Mouse (Mus musculus) splenic B cell, adult 2 months (primary cell): ENCODE data around the gene Pank1.
A peak's percentile ranks its signal among the peaks of the same experiment; 100 is the strongest.

Experiments
- DNase-seq: peaks from one replicate; pipeline ENCODE4 v3.0.0-alpha.2; 2011; ENCODE audit warnings: low read depth, low spot score
- H3K27me3 ChIP-seq: 2 replicates; pipeline ENCODE4 v1.6.1; 2012; ENCODE audit warnings: mild to moderate bottlenecking, low read length, moderate library complexity, mixed read lengths; ENCODE audit not compliant: control insufficient read depth, poor library complexity, insufficient read depth, severe bottlenecking
- H3K36me3 ChIP-seq: 2 replicates; pipeline ENCODE4 v1.6.1; 2012; ENCODE audit warnings: mild to moderate bottlenecking, low read length, moderate library complexity, mixed read lengths; ENCODE audit not compliant: control insufficient read depth, poor library complexity, insufficient read depth, severe bottlenecking

Pank1 gene

DNA sequence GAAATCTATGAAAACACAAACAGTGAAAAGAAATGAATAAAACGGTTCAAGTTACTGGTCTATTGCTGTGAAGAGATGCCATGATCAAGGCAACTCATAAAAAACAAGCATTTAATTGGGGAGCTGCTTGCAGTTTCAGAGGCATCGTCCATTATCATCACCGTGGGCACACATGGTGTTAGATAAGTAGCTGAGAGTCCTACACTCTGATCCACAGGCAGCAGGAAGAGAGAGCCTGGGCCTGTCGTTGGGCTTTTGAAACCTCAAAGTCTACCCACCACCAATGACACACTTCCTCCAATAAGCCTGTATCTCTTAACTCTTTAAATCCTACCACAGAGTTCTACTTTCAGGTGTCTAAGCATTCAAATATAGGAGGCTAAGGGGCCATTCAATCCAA is 15.8 kb upstream of the Pank1 start:
- no peaks in the 10 kb centered on the region for H3K27me3 ChIP-seq
- no peaks in the 10 kb centered on the region for H3K36me3 ChIP-seq
- DNase-seq, result no peak

GRCm38 (mm10) chr19:34891590-34891989 is 12.3 kb upstream of the Pank1 start:
- no peaks in the 10 kb centered on the region for H3K36me3 ChIP-seq
- DNase-seq, result no peak
- no peaks in the 10 kb centered on the region for H3K27me3 ChIP-seq

GRCm38 (mm10) chr19:34890981-34891380 is 11.7 kb upstream of the Pank1 start:
- Histone ChIP-seq H3K27me3 (no peaks in the 10 kb centered on the region), H3K36me3 (no peaks in the 10 kb centered on the region)
- no peak for DNase-seq

- no peak for DNase-seq
- H3K27me3 ChIP-seq, result no peaks in the 10 kb centered on the region
- H3K36me3 ChIP-seq, result no peaks in the 10 kb centered on the region
Measured at GRCm38 (mm10) chr19:34886324-34886723, 7.1 kb upstream of the Pank1 start.

DNA sequence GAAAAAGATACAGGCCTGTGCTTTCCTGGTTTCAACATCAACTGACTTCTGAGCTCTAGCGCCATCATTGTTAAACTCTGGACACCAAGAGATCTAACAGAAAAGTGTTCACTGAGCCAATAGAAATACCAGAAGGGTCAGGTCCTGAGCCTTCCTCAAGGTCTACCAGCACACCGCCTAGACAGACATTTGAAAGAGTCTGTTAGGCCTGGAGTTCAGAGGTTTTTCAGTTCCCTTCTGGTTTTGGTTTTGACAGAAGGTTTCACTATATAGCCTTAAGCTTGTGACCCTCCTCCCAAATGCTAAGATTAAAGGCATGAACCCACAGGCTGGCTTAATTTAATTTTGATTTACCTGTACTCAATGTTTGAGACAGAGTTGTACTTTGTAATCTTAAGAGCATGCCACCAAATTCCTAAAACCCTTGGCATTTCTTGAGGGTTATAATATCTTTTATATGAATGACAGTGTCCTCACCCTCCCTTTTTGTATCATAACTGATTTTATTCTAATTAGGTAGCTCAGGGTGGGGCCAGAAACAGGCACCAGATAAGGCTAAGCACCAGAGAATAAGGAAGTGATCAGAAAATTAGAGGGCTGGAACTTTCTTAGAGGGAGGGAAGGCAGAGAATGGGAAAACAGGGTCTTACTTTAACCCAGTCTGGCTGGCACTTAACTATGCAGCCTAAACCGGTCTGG is 4.4 kb upstream of the Pank1 start:
- Histone ChIP-seq H3K36me3 (no peaks in the 10 kb centered on the region), H3K27me3 (no peaks in the 10 kb centered on the region)
- DNase-seq, result peak; percentile 28

GRCm38 (mm10) chr19:34882443-34882842 is 3.2 kb upstream of the Pank1 start:
- DNase-seq, result no peak
- no peaks in the 10 kb centered on the region for H3K36me3 ChIP-seq
- H3K27me3 ChIP-seq, result no peaks in the 10 kb centered on the region

DNA sequence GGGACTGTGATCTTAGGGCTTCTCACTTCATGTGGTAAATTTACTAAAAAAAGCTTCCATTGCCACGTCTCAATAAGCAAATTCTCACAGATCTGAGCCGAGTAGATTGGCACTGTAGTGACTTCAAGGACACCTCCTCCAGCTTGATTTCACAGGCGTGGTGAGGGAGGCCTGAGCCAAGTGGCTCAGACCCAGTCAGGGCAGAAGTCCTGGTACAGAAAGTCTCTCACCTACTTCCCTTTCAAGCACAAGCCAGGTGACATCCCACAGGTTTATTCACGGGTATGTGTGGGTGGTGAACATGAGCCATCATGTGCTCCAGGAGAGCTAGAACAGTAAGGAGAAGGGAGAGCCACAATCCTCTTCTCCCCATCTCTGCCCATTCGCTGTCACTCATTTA is 1.9 kb upstream of the Pank1 start:
- no peaks in the 10 kb centered on the region for H3K36me3 ChIP-seq
- no peaks in the 10 kb centered on the region for H3K27me3 ChIP-seq
- no peak for DNase-seq

GRCm38 (mm10) chr19:34879624-34880023 is 369 bp upstream of the Pank1 start:
- H3K36me3 ChIP-seq, result no peaks in the 10 kb centered on the region
- peak; percentile 15 for DNase-seq
- no peaks in the 10 kb centered on the region for H3K27me3 ChIP-seq

DNA sequence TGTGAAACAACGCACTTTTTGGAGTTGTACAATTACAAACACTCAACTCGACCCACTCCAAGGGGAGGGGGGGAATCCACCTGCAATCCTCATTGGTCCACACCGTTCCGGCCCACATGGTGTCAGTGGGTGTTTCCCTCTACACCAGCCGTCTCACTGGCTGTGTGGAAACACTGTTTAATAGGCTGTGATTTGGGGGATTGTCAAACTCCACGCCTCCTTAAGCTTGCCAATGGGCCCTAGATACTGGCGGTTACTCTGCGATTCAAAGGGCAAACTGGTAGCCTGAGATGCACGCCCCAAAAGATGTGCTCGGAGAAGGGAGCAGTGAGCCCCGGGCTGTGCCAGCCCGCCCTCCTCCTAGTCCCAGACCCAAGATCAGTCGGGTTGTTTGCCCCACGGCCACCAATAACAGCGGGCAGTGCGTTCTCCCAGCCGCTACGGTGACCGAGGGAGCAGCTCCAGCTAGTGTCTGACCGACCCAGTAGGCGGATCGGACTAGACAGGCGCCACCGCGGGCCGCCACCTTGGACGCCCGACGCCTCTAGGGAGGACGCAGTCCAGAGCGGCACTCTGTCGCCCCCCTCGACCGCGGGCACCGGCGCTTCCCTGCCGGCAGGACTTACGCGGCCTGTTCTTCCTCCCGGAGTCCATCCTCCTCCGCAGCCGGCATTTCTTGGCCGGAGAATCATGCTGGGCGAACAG is 1.2 kb downstream of the Pank1 start:
- no peaks in the 10 kb centered on the region for H3K36me3 ChIP-seq
- peak; percentile 88 for DNase-seq
- no peaks in the 10 kb centered on the region for H3K27me3 ChIP-seq

DNA sequence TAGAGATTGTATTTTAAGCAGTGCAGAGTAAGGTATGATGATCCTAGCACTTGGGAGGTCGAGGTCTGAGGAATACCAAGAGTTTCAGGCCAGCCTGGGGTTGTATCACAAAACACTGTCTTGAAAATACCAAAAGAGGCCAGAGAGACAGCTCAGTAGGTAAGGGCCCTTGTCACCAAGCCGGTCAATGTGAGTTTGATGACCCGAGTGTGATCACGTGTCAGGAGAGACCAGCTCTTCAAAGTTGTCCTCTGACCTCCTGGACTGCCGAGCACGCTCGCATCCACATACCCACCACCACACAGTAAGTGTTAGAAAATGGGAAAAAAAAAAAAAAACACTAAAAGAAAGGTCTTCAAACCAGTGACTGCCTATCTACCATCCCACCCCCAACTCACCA is 2.6 kb downstream of the Pank1 start:
- no peak for DNase-seq
- no peaks in the 10 kb centered on the region for H3K36me3 ChIP-seq
- H3K27me3 ChIP-seq, result no peaks in the 10 kb centered on the region

- Histone ChIP-seq H3K27me3 (no peaks in the 10 kb centered on the region), H3K36me3 (no peaks in the 10 kb centered on the region)
- DNase-seq, result no peak
Measured at GRCm38 (mm10) chr19:34869375-34869774, 9.9 kb downstream of the Pank1 start.

GRCm38 (mm10) chr19:34868093-34868741 is 11.0 kb downstream of the Pank1 start:
- Histone ChIP-seq H3K27me3 (no peaks in the 10 kb centered on the region), H3K36me3 (no peaks in the 10 kb centered on the region)
- DNase-seq, result no peak

GRCm38 (mm10) chr19:34863737-34864136 is 15.5 kb downstream of the Pank1 start:
- H3K27me3 ChIP-seq, result no peaks in the 10 kb centered on the region
- H3K36me3 ChIP-seq, result no peaks in the 10 kb centered on the region
- DNase-seq, result no peak

- no peak for DNase-seq
- Histone ChIP-seq H3K27me3 (no peaks in the 10 kb centered on the region), H3K36me3 (no peaks in the 10 kb centered on the region)
Measured at GRCm38 (mm10) chr19:34856021-34856651, 23.1 kb downstream of the Pank1 start.

DNA sequence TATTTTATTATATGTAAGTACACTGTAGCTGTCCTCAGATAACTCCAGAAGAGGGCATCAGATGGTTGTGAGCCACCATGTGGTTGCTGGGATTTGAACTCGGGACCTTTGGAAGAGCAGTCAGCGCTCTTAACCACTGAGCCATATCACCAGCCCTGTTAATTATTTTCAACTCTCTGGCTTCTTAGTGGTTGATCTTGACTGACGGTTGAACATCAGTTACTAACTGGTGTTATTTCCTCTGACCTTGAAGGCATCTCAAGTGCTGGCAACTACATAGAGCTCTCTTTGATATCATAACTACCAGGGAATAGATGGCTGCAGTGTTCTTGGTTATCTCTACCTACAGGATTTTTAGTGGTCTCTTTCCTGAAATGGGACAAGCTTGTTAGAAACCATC is 28.1 kb downstream of the Pank1 start:
- Histone ChIP-seq H3K27me3 (no peaks in the 10 kb centered on the region), H3K36me3 (no peaks in the 10 kb centered on the region)
- no peak for DNase-seq
